Mouse (Mus musculus): ENCODE measurements around the gene Dscaml1.

Dscaml1 gene

GRCm38 (mm10) chr9:45457200-45457599 is 30.8 kb downstream of the Dscaml1 start:
- no peak for DNase-seq

- DNase-seq: no peak
Measured at GRCm38 (mm10) chr9:45458363-45458762, 31.9 kb downstream of the Dscaml1 start.

GRCm38 (mm10) chr9:45465396-45466019 is 39.1 kb downstream of the Dscaml1 start:
- DNase-seq: no peak

GRCm38 (mm10) chr9:45468235-45468634 is 41.8 kb downstream of the Dscaml1 start:
- DNase-seq: no peak

- DNase-seq: peak; percentile 20
Measured at GRCm38 (mm10) chr9:45470746-45471471, 44.5 kb downstream of the Dscaml1 start.

GRCm38 (mm10) chr9:45471691-45472090 is 45.3 kb downstream of the Dscaml1 start:
- no peak for DNase-seq

- DNase-seq: no peak
Measured at GRCm38 (mm10) chr9:45474874-45475273, 48.4 kb downstream of the Dscaml1 start.

GRCm38 (mm10) chr9:45480936-45481335 is 54.5 kb downstream of the Dscaml1 start:
- no peak for DNase-seq

GRCm38 (mm10) chr9:45486665-45487074 is 60.2 kb downstream of the Dscaml1 start:
- no peak for DNase-seq

GRCm38 (mm10) chr9:45487179-45487801 is 60.9 kb downstream of the Dscaml1 start:
- DNase-seq: no peak

GRCm38 (mm10) chr9:45490899-45491298 is 64.5 kb downstream of the Dscaml1 start:
- no peak for DNase-seq

GRCm38 (mm10) chr9:45494889-45495288 is 68.5 kb downstream of the Dscaml1 start:
- no peak for DNase-seq

- DNase-seq: no peak
Measured at GRCm38 (mm10) chr9:45496340-45496739, 69.9 kb downstream of the Dscaml1 start.

- DNase-seq: no peak
Measured at GRCm38 (mm10) chr9:45496944-45497343, 70.5 kb downstream of the Dscaml1 start.

- DNase-seq: peak; percentile 25
Measured at GRCm38 (mm10) chr9:45499267-45499666, 72.8 kb downstream of the Dscaml1 start.

- no peak for DNase-seq
Measured at GRCm38 (mm10) chr9:45500071-45500595, 73.7 kb downstream of the Dscaml1 start.

GRCm38 (mm10) chr9:45501295-45501927 is 75.0 kb downstream of the Dscaml1 start:
- DNase-seq: no peak

GRCm38 (mm10) chr9:45501963-45502641 is 75.7 kb downstream of the Dscaml1 start:
- DNase-seq: no peak

- DNase-seq: peak; percentile 23
Measured at GRCm38 (mm10) chr9:45504977-45505376, 78.5 kb downstream of the Dscaml1 start.

- DNase-seq: peak; percentile 17
Measured at GRCm38 (mm10) chr9:45505487-45505939, 79.1 kb downstream of the Dscaml1 start.

GRCm38 (mm10) chr9:45507482-45507881 is 81.1 kb downstream of the Dscaml1 start:
- DNase-seq: peak; percentile 31

GRCm38 (mm10) chr9:45510806-45511546 is 84.5 kb downstream of the Dscaml1 start:
- DNase-seq: no peak

Measured in kidney, postnatal 10 days (tissue).